Mouse (Mus musculus): ENCODE data around the gene Ube2r2. TPM values are rescaled to one million over a fixed set of nuclear protein-coding genes. Genes with fewer than 3 reads are reported as not detected.

Gene Ube2r2
- polyA plus RNA-seq (2015; fragmentation: Nextera tagmentation; extraction: Ambion mirVana), result 53.5 and 65.4 TPM in 2 replicates

DNA sequence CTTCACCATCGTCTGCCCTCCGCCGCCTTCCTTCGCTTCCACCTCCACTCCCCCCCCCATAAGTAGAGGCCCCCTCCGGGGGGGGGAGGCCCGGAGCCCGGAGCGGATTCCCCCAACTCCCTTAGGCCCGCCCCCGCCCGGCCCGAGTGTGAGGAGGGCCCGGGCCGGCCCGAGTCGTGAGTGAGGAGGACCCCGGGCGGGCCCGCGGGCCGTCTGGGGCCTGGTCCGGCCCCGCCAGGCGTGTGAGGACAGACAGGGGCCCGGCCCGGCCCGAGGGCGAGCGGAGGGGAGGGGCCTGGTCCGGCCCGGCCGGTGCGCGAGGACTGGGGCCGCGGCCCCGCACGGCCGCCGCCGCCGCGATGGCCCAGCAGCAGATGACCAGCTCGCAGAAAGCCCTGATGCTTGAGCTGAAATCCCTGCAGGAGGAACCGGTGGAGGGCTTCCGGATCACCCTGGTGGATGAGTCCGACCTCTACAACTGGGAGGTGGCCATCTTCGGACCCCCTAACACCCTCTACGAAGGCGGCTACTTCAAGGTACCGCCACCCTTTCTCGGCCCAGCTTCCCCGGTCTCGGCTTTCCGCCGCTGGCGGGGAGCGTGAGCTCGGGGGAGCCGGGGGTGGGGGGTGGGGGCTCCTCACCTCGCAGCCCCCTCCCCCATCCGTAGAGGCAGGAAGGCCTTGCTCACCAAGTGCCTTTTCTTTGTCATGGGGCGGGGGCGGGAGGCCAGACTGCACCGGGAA is at the start of gene Ube2r2:
Gene Ube2r2 (plus strand): TSS at position 33 of the 743 bp plus-strand sequence.
- Histone ChIP-seq H3K4me2 (ENCODE audit: low read depth, low read length) (peak within 1 kb of the TSS; percentile 85), H3K9ac (ENCODE audit: low read depth, low read length) (peak within 1 kb of the TSS; percentile 96), H3K36me3 (ENCODE audit: control insufficient read depth, insufficient read depth, low read length) (no peaks in the 10 kb centered on the region), H3K4me3 (ENCODE audit: low read length) (peak within 1 kb of the TSS; percentile 98), H3K4me1 (ENCODE audit: control insufficient read depth, insufficient read depth, low read length) (peaks cover 7% of the 10 kb centered on the region), H3K27me3 (replicated peaks; ENCODE audit: control insufficient read depth, insufficient read depth, low read length) (no peaks in the 10 kb centered on the region), H3K27ac (ENCODE audit: low read length) (peak within 1 kb of the TSS; percentile 97), H3K9me3 (ENCODE audit: control insufficient read depth, low read length) (no peaks in the 10 kb centered on the region)
- WGBS, result under 1% methylated on average over 51 of the region's 65 CpGs
- ATAC-seq, result peak; percentile 76

DNA sequence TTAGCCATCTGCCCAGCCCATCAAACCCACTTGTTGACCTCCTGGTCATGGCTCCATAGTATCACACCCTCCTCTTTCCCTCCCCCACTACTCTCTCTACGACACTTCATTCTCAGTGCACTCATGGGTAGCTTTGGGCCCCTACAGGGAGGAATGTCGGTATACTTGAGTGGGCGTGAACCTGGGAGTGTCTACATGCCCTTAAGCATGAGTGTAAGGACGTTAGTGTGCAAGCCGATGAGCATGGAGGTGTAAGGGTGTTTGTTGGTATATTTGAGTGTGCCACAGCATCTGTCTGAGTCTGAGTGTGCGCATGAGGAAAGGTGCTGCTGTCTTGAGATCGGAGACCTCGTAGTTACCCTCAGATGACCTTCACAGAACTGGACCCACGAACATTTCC is 48.6 kb upstream of the Ube2r2 start:
- Histone ChIP-seq H3K27ac (ENCODE audit: low read length) (no peak overlapping the region), H3K9me3 (ENCODE audit: control insufficient read depth, low read length) (no peaks in the 10 kb centered on the region), H3K27me3 (replicated peaks; ENCODE audit: control insufficient read depth, insufficient read depth, low read length) (no peaks in the 10 kb centered on the region), H3K9ac (ENCODE audit: low read depth, low read length) (no peak overlapping the region), H3K36me3 (ENCODE audit: control insufficient read depth, insufficient read depth, low read length) (no peaks in the 10 kb centered on the region), H3K4me3 (ENCODE audit: low read length) (no peak overlapping the region), H3K4me1 (ENCODE audit: control insufficient read depth, insufficient read depth, low read length) (no peaks in the 10 kb centered on the region), H3K4me2 (ENCODE audit: low read depth, low read length) (no peak overlapping the region)
- ATAC-seq, result peak; percentile 48; the same call in 1 of the 2 replicates
- 76% methylated on average over 9 of the region's 9 CpGs for WGBS

GRCm38 (mm10) chr4:41087459-41088298 is 47.9 kb upstream of the Ube2r2 start:
- Histone ChIP-seq H3K9me3 (ENCODE audit: control insufficient read depth, low read length) (no peaks in the 10 kb centered on the region), H3K36me3 (ENCODE audit: control insufficient read depth, insufficient read depth, low read length) (no peaks in the 10 kb centered on the region), H3K4me2 (ENCODE audit: low read depth, low read length) (no peak overlapping the region), H3K4me3 (ENCODE audit: low read length) (no peak overlapping the region), H3K27ac (ENCODE audit: low read length) (no peak overlapping the region), H3K9ac (ENCODE audit: low read depth, low read length) (no peak overlapping the region), H3K27me3 (replicated peaks; ENCODE audit: control insufficient read depth, insufficient read depth, low read length) (no peaks in the 10 kb centered on the region), H3K4me1 (ENCODE audit: control insufficient read depth, insufficient read depth, low read length) (no peaks in the 10 kb centered on the region)
- peak; percentile 80 for ATAC-seq
- 81% methylated on average over 16 of the region's 16 CpGs for WGBS

GRCm38 (mm10) chr4:41089189-41089588 is 46.4 kb upstream of the Ube2r2 start:
- 88% methylated on average over 4 of the region's 4 CpGs for WGBS

GRCm38 (mm10) chr4:41089705-41090104 is 45.8 kb upstream of the Ube2r2 start:
- 63% methylated on average over 2 of the region's 2 CpGs for WGBS
- peaks cover 8% of the 10 kb centered on the region for H3K4me1 ChIP-seq (ENCODE audit: control insufficient read depth, insufficient read depth, low read length)
- H3K27ac ChIP-seq (ENCODE audit: low read length), result no peak overlapping the region

More at GRCm38 (mm10) chr4:41089189-41089588, 46.4 kb upstream of the Ube2r2 start:
- peaks cover 3% of the 10 kb centered on the region for H3K4me1 ChIP-seq (ENCODE audit: control insufficient read depth, insufficient read depth, low read length)
- no peaks in the 10 kb centered on the region for H3K9me3 ChIP-seq (ENCODE audit: control insufficient read depth, low read length)
- no peaks in the 10 kb centered on the region for H3K27me3 ChIP-seq (replicated peaks; ENCODE audit: control insufficient read depth, insufficient read depth, low read length)
- H3K4me3 ChIP-seq (ENCODE audit: low read length), result no peak overlapping the region
- H3K36me3 ChIP-seq (ENCODE audit: control insufficient read depth, insufficient read depth, low read length), result no peaks in the 10 kb centered on the region
- no peak overlapping the region for H3K9ac ChIP-seq (ENCODE audit: low read depth, low read length)
- no peak overlapping the region for H3K4me2 ChIP-seq (ENCODE audit: low read depth, low read length)
- ATAC-seq, result no peak
- H3K27ac ChIP-seq (ENCODE audit: low read length), result no peak overlapping the region

GRCm38 (mm10) chr4:41091391-41091790 is 44.2 kb upstream of the Ube2r2 start:
- peaks cover 18% of the 10 kb centered on the region for H3K4me1 ChIP-seq (ENCODE audit: control insufficient read depth, insufficient read depth, low read length)
- ATAC-seq, result no peak

More at GRCm38 (mm10) chr4:41089705-41090104, 45.8 kb upstream of the Ube2r2 start:
- Histone ChIP-seq H3K4me2 (ENCODE audit: low read depth, low read length) (no peak overlapping the region), H3K9me3 (ENCODE audit: control insufficient read depth, low read length) (no peaks in the 10 kb centered on the region), H3K4me3 (ENCODE audit: low read length) (no peak overlapping the region), H3K27me3 (replicated peaks; ENCODE audit: control insufficient read depth, insufficient read depth, low read length) (no peaks in the 10 kb centered on the region), H3K9ac (ENCODE audit: low read depth, low read length) (no peak overlapping the region), H3K36me3 (ENCODE audit: control insufficient read depth, insufficient read depth, low read length) (no peaks in the 10 kb centered on the region)
- ATAC-seq, result no peak

DNA sequence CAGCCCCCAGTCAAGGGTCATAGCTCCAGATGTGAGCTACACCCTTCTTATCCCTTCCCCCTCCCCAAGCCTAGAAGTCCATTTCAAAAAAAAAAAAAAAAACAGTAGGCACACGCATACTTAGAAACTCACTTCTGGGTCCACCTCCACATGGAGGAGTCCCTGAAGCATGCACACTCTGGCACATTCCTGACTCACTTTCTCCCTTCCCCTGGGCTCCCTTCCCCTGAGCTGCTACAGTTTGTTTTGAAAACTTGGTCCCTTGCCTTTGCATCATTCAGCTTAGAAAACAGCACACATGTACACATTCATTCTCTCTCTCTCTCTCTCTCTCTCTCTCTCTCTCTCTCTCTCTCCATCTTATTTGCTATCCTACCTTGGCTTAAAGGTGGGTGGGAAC is 42.6 kb upstream of the Ube2r2 start:
- 71% methylated on average over 1 of the region's 1 CpGs for WGBS
- ATAC-seq, result no peak
- peaks cover 6% of the 10 kb centered on the region; the same call in 1 of the 2 replicates for H3K27me3 ChIP-seq (replicated peaks; ENCODE audit: control insufficient read depth, insufficient read depth, low read length)
- H3K4me2 ChIP-seq (ENCODE audit: low read depth, low read length), result no peak overlapping the region
- no peak overlapping the region for H3K4me3 ChIP-seq (ENCODE audit: low read length)
- peaks cover 31% of the 10 kb centered on the region for H3K4me1 ChIP-seq (ENCODE audit: control insufficient read depth, insufficient read depth, low read length)
- H3K9ac ChIP-seq (ENCODE audit: low read depth, low read length), result no peak overlapping the region
- H3K9me3 ChIP-seq (ENCODE audit: control insufficient read depth, low read length), result no peaks in the 10 kb centered on the region
- no peak overlapping the region for H3K27ac ChIP-seq (ENCODE audit: low read length)
- H3K36me3 ChIP-seq (ENCODE audit: control insufficient read depth, insufficient read depth, low read length), result no peaks in the 10 kb centered on the region

More at GRCm38 (mm10) chr4:41091391-41091790, 44.2 kb upstream of the Ube2r2 start:
- Histone ChIP-seq H3K27ac (ENCODE audit: low read length) (no peak overlapping the region), H3K36me3 (ENCODE audit: control insufficient read depth, insufficient read depth, low read length) (no peaks in the 10 kb centered on the region), H3K4me2 (ENCODE audit: low read depth, low read length) (no peak overlapping the region), H3K9ac (ENCODE audit: low read depth, low read length) (no peak overlapping the region), H3K27me3 (replicated peaks; ENCODE audit: control insufficient read depth, insufficient read depth, low read length) (no peaks in the 10 kb centered on the region), H3K9me3 (ENCODE audit: control insufficient read depth, low read length) (no peaks in the 10 kb centered on the region), H3K4me3 (ENCODE audit: low read length) (no peak overlapping the region)
- WGBS, result 36% methylated on average over 3 of the region's 3 CpGs

DNA sequence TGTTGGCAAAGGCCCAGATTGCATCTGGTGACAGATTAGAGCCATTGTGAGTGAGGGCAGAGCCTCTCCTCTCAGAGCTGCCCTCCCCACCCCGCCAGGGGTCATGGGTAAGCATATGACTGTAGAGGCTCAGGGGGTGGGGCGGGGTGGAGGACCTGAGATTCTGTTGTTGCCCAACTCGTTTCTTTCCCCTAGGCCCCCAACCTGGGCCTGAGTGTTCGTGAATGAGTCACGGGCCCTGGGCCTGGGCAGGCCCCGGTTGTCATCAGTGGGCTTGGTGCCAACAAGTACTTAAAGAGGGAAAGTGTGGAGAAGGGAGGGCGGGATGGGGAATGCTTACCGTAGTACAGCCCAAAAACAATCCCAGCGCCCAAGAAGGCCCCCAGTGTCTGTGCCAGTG is 41.2 kb upstream of the Ube2r2 start:
- peaks cover 40% of the 10 kb centered on the region for H3K4me1 ChIP-seq (ENCODE audit: control insufficient read depth, insufficient read depth, low read length)
- no peak overlapping the region for H3K27ac ChIP-seq (ENCODE audit: low read length)
- no peak overlapping the region for H3K9ac ChIP-seq (ENCODE audit: low read depth, low read length)
- 42% methylated on average over 9 of the region's 9 CpGs for WGBS
- H3K27me3 ChIP-seq (replicated peaks; ENCODE audit: control insufficient read depth, insufficient read depth, low read length), result peaks cover 8% of the 10 kb centered on the region; the same call in 1 of the 2 replicates
- no peak overlapping the region for H3K4me2 ChIP-seq (ENCODE audit: low read depth, low read length)
- H3K9me3 ChIP-seq (ENCODE audit: control insufficient read depth, low read length), result no peaks in the 10 kb centered on the region
- no peak overlapping the region for H3K4me3 ChIP-seq (ENCODE audit: low read length)
- no peaks in the 10 kb centered on the region for H3K36me3 ChIP-seq (ENCODE audit: control insufficient read depth, insufficient read depth, low read length)
- peak; percentile 65 for ATAC-seq

GRCm38 (mm10) chr4:41096169-41096568 is 39.4 kb upstream of the Ube2r2 start:
- H3K27ac ChIP-seq (ENCODE audit: low read length), result no peak overlapping the region
- 41% methylated on average over 8 of the region's 8 CpGs for WGBS
- peaks cover 8% of the 10 kb centered on the region; the same call in 1 of the 2 replicates for H3K27me3 ChIP-seq (replicated peaks; ENCODE audit: control insufficient read depth, insufficient read depth, low read length)
- H3K4me2 ChIP-seq (ENCODE audit: low read depth, low read length), result no peak overlapping the region
- no peak overlapping the region for H3K9ac ChIP-seq (ENCODE audit: low read depth, low read length)
- no peaks in the 10 kb centered on the region for H3K9me3 ChIP-seq (ENCODE audit: control insufficient read depth, low read length)
- peaks cover 40% of the 10 kb centered on the region for H3K4me1 ChIP-seq (ENCODE audit: control insufficient read depth, insufficient read depth, low read length)
- ATAC-seq, result peak; percentile 57
- no peak overlapping the region for H3K4me3 ChIP-seq (ENCODE audit: low read length)
- H3K36me3 ChIP-seq (ENCODE audit: control insufficient read depth, insufficient read depth, low read length), result no peaks in the 10 kb centered on the region

Measured in intestine, embryonic 16.5 days (tissue).